Mouse (Mus musculus): ENCODE data around the gene Kntc1. TPM values are rescaled to one million over a fixed set of nuclear protein-coding genes. Genes with fewer than 3 reads are reported as not detected.

Gene Kntc1
- polyA plus RNA-seq, 1 experiment = 3.5 TPM

- TF ChIP-seq GATA1 (IDR thresholded peaks at IDR 0.05; ENCODE audit: low read length) = no peak
Observed at GRCm38 (mm10) chr5:123781864-123782263, 32.3 kb downstream of the Kntc1 start.

DNA sequence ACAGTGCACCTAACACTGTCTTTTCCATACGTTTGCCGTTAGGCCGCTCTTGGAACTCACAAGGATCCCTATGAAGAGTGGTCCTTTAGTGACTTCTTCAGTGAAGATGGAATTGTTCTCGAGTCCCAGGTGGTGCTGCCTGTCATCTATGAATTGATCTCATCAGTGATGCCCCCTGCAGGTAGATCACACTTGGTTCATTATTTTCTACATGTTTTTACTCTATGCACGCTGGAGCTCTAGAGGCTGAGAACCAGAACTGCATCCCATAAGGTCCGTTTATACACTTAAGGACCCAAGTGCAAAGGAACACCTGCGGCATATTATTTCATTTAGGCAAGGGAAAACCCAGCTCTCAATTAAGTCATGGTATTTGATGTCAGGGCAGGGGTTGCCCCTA, 39.5 kb downstream of the Kntc1 start:
- no peak for TF ChIP-seq GATA1 (IDR thresholded peaks at IDR 0.05; ENCODE audit: low read length)

DNA sequence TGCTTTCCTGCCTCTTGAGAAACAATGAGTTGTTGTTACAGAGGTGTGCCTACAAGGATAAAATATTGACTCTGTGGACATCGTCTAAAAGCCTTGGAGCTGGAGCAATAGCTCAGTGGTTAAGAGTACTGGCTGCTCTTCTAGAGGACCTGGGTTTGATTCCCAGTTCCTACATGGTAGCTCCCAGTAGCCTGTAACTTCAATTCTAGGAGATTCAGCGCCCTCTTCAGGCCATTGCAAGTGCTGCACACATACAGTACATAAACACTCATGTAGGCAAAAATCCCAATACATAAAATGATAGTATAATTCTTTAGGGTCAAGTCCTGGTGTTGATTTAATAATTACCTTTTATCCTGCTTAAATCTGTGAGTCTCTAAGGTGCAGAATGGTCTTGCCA, 43.6 kb downstream of the Kntc1 start:
- no peak for TF ChIP-seq GATA1 (IDR thresholded peaks at IDR 0.05; ENCODE audit: low read length)

DNA sequence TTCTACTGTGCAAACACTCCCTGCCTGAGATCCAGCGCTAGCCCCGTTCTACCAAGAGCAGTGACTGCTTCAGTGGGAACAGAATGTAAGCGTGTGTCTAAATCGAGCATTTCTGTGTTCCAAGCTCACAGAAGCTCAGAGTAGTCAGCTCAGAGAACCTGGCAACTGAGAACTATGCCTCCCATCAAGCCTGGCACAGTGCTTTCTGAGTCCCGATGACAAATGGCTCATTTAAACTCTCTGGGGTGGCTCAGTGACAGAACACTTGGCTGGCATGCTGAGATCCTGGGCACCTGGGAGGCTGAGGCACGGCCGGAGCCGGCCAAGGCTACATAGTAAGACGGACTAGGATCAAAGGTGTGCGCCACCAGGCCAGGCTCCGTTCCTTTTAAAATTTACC, 56.8 kb downstream of the Kntc1 start:
- no peak for TF ChIP-seq GATA1 (IDR thresholded peaks at IDR 0.05; ENCODE audit: low read length)

DNA sequence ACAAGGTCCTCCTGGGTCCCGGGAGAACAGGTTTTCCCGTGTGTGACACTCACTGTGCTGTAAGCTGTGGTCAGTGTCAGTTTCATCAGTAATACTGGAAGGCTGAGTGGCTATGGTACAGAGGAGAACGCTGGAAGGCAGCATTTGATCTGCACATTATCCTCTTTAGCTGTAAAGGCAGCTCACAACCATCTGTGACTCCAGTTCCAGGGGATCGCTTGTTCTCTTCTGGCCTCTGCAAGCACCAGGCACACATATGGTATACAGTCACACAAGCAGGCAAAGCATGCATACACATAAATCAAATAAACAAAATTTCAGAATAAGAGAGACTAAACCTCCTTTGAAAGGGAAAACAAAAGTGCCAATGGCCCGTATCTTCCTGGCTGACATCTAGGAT, 59.0 kb downstream of the Kntc1 start:
- TF ChIP-seq GATA1 (IDR thresholded peaks at IDR 0.05; ENCODE audit: low read length) = no peak

- no peak for TF ChIP-seq GATA1 (IDR thresholded peaks at IDR 0.05; ENCODE audit: low read length)
Observed at GRCm38 (mm10) chr5:123809156-123809555, 59.6 kb downstream of the Kntc1 start.

DNA sequence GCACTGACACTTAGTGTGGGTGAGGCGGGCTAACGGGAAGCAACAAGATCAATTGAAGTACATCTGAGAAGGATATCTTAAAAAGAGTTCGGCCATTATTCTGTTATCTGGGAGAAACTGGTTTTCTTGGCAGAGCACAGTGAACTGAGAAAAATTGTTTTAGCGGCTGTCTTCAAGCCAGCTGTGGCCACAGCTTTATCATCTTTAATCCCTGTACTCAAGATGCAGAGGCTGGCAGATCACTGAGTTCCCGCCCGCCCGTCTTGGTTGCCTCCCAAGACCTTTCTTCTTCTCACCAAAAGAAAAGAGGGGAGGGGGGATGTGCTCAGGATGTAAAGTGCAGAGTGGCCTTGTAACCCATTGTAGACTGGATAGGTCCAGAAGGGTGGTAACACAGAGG, 67.4 kb downstream of the Kntc1 start:
- TF ChIP-seq GATA1 (IDR thresholded peaks at IDR 0.05; ENCODE audit: low read length) = no peak

- no peak for TF ChIP-seq GATA1 (IDR thresholded peaks at IDR 0.05; ENCODE audit: low read length)
Observed at GRCm38 (mm10) chr5:123818941-123819577, 69.5 kb downstream of the Kntc1 start.

DNA sequence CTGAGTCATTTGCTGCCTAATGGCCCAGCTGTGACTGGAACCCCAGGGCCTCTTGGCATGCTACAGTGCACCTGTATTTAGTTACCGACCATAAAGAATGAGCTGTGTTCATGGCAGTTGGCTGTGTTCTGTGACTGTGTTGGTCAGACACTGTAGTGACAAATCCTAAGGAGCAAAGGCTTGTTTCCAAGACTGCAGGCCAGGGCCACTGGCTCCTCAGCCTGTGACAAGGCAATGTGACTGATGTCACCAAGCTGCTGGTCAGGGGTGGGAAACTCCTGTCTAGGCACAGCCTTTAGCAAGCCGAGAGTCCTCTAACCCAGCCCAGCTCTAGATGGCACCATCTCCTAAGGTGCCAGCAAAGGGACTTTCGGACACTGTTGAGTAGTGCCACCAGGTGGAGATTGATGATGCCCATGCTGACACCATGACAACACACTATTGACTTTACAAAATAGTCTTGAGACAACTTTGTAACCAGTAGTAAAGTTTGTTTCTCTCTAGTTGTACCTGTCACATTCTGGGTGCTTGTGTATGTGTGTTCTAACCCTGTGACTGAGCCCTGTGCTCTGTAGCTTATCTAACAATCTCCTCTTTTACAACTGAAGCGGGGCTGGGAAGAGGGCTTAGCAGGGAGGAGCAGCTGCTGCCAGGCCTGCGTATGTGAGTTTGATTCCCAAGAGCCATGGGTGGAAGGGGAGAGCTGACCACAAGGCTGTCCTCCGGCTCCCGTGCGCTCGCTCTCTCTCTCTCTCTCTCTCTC, 71.2 kb downstream of the Kntc1 start:
- no peak for TF ChIP-seq GATA1 (IDR thresholded peaks at IDR 0.05; ENCODE audit: low read length)

- TF ChIP-seq GATA1 (IDR thresholded peaks at IDR 0.05; ENCODE audit: low read length) = no peak
Observed at GRCm38 (mm10) chr5:123821264-123821571, 71.7 kb downstream of the Kntc1 start.

DNA sequence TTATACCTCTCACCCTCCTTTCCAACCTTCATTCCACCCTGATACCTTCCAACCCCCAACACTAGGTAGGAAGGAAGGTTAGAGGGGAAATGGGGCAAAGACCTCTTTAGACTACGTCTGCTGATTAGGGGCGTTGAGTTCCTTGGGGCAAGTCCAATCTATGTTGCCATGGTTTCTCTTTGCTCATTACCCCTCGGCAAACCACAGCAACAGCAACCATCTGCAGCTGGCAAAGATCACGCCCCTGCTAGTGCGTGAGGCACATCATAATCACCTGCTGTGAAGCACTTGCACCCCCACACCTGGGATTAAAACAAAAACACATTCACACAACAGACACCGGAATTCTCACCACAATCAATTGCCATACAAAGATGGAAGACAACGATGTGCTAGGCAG, 73.2 kb downstream of the Kntc1 start:
- TF ChIP-seq GATA1 (IDR thresholded peaks at IDR 0.05; ENCODE audit: low read length) = no peak

DNA sequence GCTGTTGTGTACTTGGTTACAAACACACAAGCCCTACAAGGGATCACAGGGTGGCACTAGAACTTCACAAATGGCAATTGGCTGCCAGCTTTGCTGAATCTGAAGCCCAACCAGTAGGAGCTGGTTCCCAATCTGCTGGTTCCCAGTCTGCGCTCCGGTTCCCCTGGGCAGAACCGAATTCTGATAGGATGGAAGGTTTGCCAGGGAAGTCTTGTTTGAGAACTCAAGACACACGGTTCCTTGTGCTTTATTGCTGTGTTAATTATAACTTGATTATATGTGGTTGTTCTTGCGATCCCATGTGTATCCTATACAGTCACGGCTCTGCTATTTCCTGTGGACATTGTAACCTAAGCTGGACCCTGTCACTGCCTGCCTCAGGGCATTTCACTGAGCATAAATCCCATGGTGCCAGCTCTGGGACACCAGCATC, 78.2 kb downstream of the Kntc1 start:
- TF ChIP-seq GATA1 (IDR thresholded peaks at IDR 0.05; ENCODE audit: low read length) = no peak

GRCm38 (mm10) chr5:123832309-123832708, 82.8 kb downstream of the Kntc1 start:
- no peak for TF ChIP-seq GATA1 (IDR thresholded peaks at IDR 0.05; ENCODE audit: low read length)

- no peak for TF ChIP-seq GATA1 (IDR thresholded peaks at IDR 0.05; ENCODE audit: low read length)
Observed at GRCm38 (mm10) chr5:123834836-123835235, 85.3 kb downstream of the Kntc1 start.

DNA sequence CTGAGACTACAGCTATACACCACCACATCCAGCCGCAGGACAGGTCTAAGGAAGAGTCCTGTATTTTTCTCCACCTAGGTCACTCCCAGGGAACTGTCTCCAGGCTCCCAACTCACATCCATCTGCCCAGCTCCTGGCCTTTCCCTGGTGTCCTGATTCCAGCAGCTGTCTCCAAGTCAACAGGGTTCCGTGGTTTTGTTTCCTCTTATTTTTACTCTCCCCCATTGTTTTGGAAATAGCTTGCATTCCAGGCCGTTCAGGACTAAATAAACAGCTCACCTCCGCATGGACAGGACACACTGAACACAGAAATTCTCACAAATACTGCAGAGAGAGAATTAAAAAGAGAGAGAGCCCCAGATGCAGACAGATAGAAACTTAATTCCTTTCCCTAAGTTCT, 87.9 kb downstream of the Kntc1 start:
- TF ChIP-seq GATA1 (IDR thresholded peaks at IDR 0.05; ENCODE audit: low read length) = no peak

GRCm38 (mm10) chr5:123842221-123842934, 92.9 kb downstream of the Kntc1 start:
- no peak for TF ChIP-seq GATA1 (IDR thresholded peaks at IDR 0.05; ENCODE audit: low read length)

GRCm38 (mm10) chr5:123842935-123843282, 93.4 kb downstream of the Kntc1 start:
- TF ChIP-seq GATA1 (IDR thresholded peaks at IDR 0.05; ENCODE audit: low read length) = no peak

Measured in G1E-ER4 (cell line).